ENCODE assay signal across 23 mouse cellular contexts in the genomic region with DNA sequence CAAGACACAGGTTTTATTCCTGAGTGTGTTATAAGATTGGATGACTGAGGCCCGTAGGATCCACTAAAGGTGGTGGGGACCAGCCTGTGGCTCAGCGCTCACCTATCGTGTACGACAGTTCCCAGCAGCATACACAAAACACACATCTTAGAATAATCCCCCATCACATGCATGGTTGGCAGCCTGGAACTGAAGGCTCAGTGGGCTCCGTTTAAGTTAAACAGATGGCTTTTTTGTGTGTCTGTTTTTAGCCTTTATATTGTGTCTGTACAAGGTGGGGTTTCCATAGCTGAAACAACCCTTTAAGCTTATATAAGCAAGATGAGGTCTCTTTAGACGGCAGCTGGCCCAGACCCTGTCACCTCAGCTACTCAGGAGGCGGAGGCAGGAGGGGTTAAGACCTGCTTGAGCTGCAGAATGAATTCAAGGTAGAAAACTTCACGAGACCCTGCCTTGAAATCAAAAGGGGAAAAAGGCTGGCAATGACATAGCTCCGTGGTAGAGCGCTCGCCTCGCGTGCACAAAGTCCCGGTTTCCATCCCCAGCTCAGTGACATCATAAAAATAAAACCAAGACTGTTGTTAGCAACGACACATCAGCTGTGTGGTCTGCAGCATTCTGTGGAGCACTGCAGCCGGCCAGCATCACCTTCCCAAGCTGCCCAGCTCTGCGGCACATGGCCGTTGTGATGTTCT. TPM values are rescaled to one million over a fixed set of nuclear protein-coding genes. Genes with fewer than 3 reads are reported as not detected.
DNase-seq lines count a peak whose midpoint lies in the region; ATAC-seq and TF ChIP-seq lines count a peak whose summit lies in the region.
"Had no signal": no experiment of that assay in that cellular context is flagged by ENCODE, and none has a peak within 500 bp of the region (broad histone marks: within the 10 kb centered on the region; RNA-seq: fewer than 3 reads in every experiment).

No protein-coding gene starts in this region.

- no peak for TF ChIP-seq CTCF in liver, postnatal 0 days (IDR thresholded peaks at IDR 0.05; ENCODE audit: low read depth)
- no peak for TF ChIP-seq CTCF in CH12.LX (conservative IDR thresholded peaks at IDR 0.05 in 1 of 2, IDR thresholded peaks at IDR 0.05 in 1 of 2; ENCODE audit: low read depth in 2 of 2, low read length in 2 of 2)
- TF ChIP-seq CTCF in small intestine, adult 2 months (IDR thresholded peaks at IDR 0.05; ENCODE audit: extremely low read depth, insufficient read length, insufficient replicate concordance, low read depth, low read length) = no peak

- WGBS in liver, postnatal 0 days (ENCODE audit: insufficient replicate concordance) = 77% methylated on average over 18 of the region's 18 CpGs
- 75% methylated on average over 18 of the region's 18 CpGs for WGBS in liver, embryonic 12.5 days (ENCODE audit: insufficient replicate concordance)
- 75% methylated on average over 18 of the region's 18 CpGs for WGBS in intestine, embryonic 15.5 days
- 82% methylated on average over 18 of the region's 18 CpGs for WGBS in small intestine, adult 2 months

- H3K36me3 ChIP-seq in liver, postnatal 0 days (replicated peaks; ENCODE audit: insufficient read depth, low read length) = peaks cover 9% of the 10 kb centered on the region
- no peaks in the 10 kb centered on the region for H3K36me3 ChIP-seq in liver, embryonic 12.5 days
- peaks cover 20 to 80% of the 10 kb centered on the region in 2 experiments for H3K36me3 ChIP-seq in CH12.LX (replicated peaks in 1 of 2; ENCODE audit: control insufficient read depth in 1 of 2, insufficient read depth in 1 of 2, low read length in 1 of 2)
- H3K36me3 ChIP-seq in intestine, embryonic 15.5 days = no peaks in the 10 kb centered on the region; the same call in 1 of the 2 replicates
- H3K36me3 ChIP-seq in small intestine, adult 2 months (ENCODE audit: control insufficient read depth, insufficient read depth, low read length) = peaks cover 95% of the 10 kb centered on the region
- H3K36me3 ChIP-seq: embryonic facial prominence, embryonic 15.5 days; hindbrain, embryonic 12.5 days; midbrain, embryonic 12.5 days; neural tube, embryonic 15.5 days had no signal

- intact Hi-C loops in heart, postnatal 36 days (cut with DNase I) = no loop called here

- TF ChIP-seq EP300 in liver, postnatal 0 days (IDR thresholded peaks at IDR 0.05; ENCODE audit: low read depth) = no peak
- TF ChIP-seq EP300 in CH12.LX (IDR thresholded peaks at IDR 0.05; ENCODE audit: low read length) = peak; percentile 44; the same call in 1 of the 2 replicates

- no peaks in the 10 kb centered on the region for H3K27me3 ChIP-seq in liver, postnatal 0 days (ENCODE audit: insufficient read depth, low read length)
- H3K27me3 ChIP-seq in liver, embryonic 12.5 days (replicated peaks) = no peaks in the 10 kb centered on the region
- H3K27me3 ChIP-seq in CH12.LX (replicated peaks) = no peaks in the 10 kb centered on the region
- H3K27me3 ChIP-seq in intestine, embryonic 15.5 days (replicated peaks) = no peaks in the 10 kb centered on the region
- H3K27me3 ChIP-seq in small intestine, adult 2 months (ENCODE audit: control insufficient read depth, insufficient read depth, low read length) = no peaks in the 10 kb centered on the region
- H3K27me3 ChIP-seq: embryonic facial prominence, embryonic 15.5 days; hindbrain, embryonic 12.5 days; neural tube, embryonic 15.5 days had no signal

- no peak for TF ChIP-seq POLR2A in CH12.LX (IDR thresholded peaks at IDR 0.05; ENCODE audit: low read depth, low read length)
- TF ChIP-seq POLR2A in small intestine, adult 2 months (IDR thresholded peaks at IDR 0.05; ENCODE audit: low read depth, low read length) = no peak

- ATAC-seq in liver, postnatal 0 days = no peak
- no peak for ATAC-seq in liver, embryonic 12.5 days
- no peak for ATAC-seq in intestine, embryonic 15.5 days
- ATAC-seq in megakaryocyte progenitor cell, adult 5-6 weeks (replicated peaks; ENCODE audit: poor library complexity) = no peak
- ATAC-seq: forebrain, embryonic 14.5 days; lung, postnatal 0 days had no signal

- in situ Hi-C loops in CH12.LX (cut with MboI; ENCODE audit: low pct_ligation_motif_present, low pct_unique_long_range_greater_than_20kb, low sequenced_read_pairs) = no loop called here

- H3K9ac ChIP-seq in liver, postnatal 0 days (replicated peaks) = no peak overlapping the region
- no peak overlapping the region for H3K9ac ChIP-seq in liver, embryonic 12.5 days
- H3K9ac ChIP-seq in CH12.LX (ENCODE audit: insufficient read depth, low read depth) = no peak overlapping the region
- no peak overlapping the region for H3K9ac ChIP-seq in intestine, embryonic 15.5 days
- H3K9ac ChIP-seq: embryonic facial prominence, embryonic 15.5 days; hindbrain, embryonic 12.5 days; midbrain, embryonic 12.5 days; neural tube, embryonic 15.5 days had no signal

- dilution Hi-C loops in CH12.LX (cut with MboI; ENCODE audit: extremely low pct_ligation_motif_present, extremely low pct_unique_long_range_greater_than_20kb, low sequenced_read_pairs) = no loop called here

- H3K79me2 ChIP-seq in CH12.LX (replicated peaks; ENCODE audit: control insufficient read depth, extremely low read depth, insufficient read depth, poor library complexity, severe bottlenecking) = no peaks in the 10 kb centered on the region

- TF ChIP-seq RAD21 in CH12.LX (IDR thresholded peaks at IDR 0.05; ENCODE audit: low read depth, low read length) = no peak

- no peak for DNase-seq in liver, postnatal 0 days
- peak; percentile 26 for DNase-seq in CH12.LX (ENCODE audit: extremely low read depth)
- no peak for DNase-seq in lung, postnatal 4 days
- DNase-seq in heart, postnatal 36 days = no peak
- DNase-seq: adrenal gland, postnatal 36 days; cerebellum, adult 11-12 months; cerebellum, postnatal 10 days; heart, postnatal 10 days; kidney, adult 8-10 months; kidney, postnatal 25 days; liver had no signal

- peak overlapping the region; percentile 79 for H3K27ac ChIP-seq in liver, postnatal 0 days (ENCODE audit: low read depth)
- H3K27ac ChIP-seq in liver, embryonic 12.5 days = no peak overlapping the region
- peak overlapping the region; percentile 65; the same call in 1 of the 2 replicates for H3K27ac ChIP-seq in CH12.LX (ENCODE audit: insufficient read depth, low read depth)
- H3K27ac ChIP-seq in intestine, embryonic 15.5 days = peak overlapping the region; percentile 90; the same call in 1 of the 2 replicates
- peak overlapping the region; percentile 91 for H3K27ac ChIP-seq in small intestine, adult 2 months (ENCODE audit: insufficient read depth, low read depth, low read length)
- H3K27ac ChIP-seq: embryonic facial prominence, embryonic 15.5 days; hindbrain, embryonic 12.5 days; layer of hippocampus, adult 2 months; midbrain, embryonic 12.5 days; neural tube, embryonic 15.5 days had no signal

- peaks cover 15% of the 10 kb centered on the region for H3K4me1 ChIP-seq in liver, postnatal 0 days (ENCODE audit: insufficient read depth)
- peaks cover 21% of the 10 kb centered on the region for H3K4me1 ChIP-seq in liver, embryonic 12.5 days
- H3K4me1 ChIP-seq in CH12.LX (ENCODE audit: control insufficient read depth in 1 of 2, insufficient read depth in 2 of 2) = peaks cover 51 to 88% of the 10 kb centered on the region in 2 experiments
- H3K4me1 ChIP-seq in intestine, embryonic 15.5 days (replicated peaks) = peaks cover 40% of the 10 kb centered on the region
- peaks cover 50% of the 10 kb centered on the region for H3K4me1 ChIP-seq in small intestine, adult 2 months (ENCODE audit: control insufficient read depth, insufficient read depth, insufficient read length, low read length)
- H3K4me1 ChIP-seq: hindbrain, embryonic 12.5 days; midbrain, embryonic 12.5 days; neural tube, embryonic 15.5 days had no signal

- H3K4me2 ChIP-seq in liver, postnatal 0 days (ENCODE audit: low read depth, low read length) = no peak overlapping the region
- H3K4me2 ChIP-seq in liver, embryonic 12.5 days = no peak overlapping the region
- H3K4me2 ChIP-seq in CH12.LX (ENCODE audit: insufficient read depth, low read depth, poor library complexity, severe bottlenecking) = no peak overlapping the region
- no peak overlapping the region for H3K4me2 ChIP-seq in intestine, embryonic 15.5 days (replicated peaks)
- H3K4me2 ChIP-seq: embryonic facial prominence, embryonic 15.5 days; heart, embryonic 11.5 days; hindbrain, embryonic 12.5 days; midbrain, embryonic 12.5 days; neural tube, embryonic 15.5 days had no signal

- no peaks in the 10 kb centered on the region for H3K9me3 ChIP-seq in liver, postnatal 0 days (ENCODE audit: low read length)
- H3K9me3 ChIP-seq in liver, embryonic 12.5 days (replicated peaks) = no peaks in the 10 kb centered on the region
- no peaks in the 10 kb centered on the region for H3K9me3 ChIP-seq in CH12.LX (replicated peaks; ENCODE audit: low read length)
- no peaks in the 10 kb centered on the region for H3K9me3 ChIP-seq in intestine, embryonic 15.5 days
- H3K9me3 ChIP-seq: embryonic facial prominence, embryonic 15.5 days; hindbrain, embryonic 12.5 days; midbrain, embryonic 12.5 days; neural tube, embryonic 15.5 days had no signal

- no peak overlapping the region for H3K4me3 ChIP-seq in liver, postnatal 0 days (ENCODE audit: low read depth, low read length)
- no peak overlapping the region for H3K4me3 ChIP-seq in liver, embryonic 12.5 days
- H3K4me3 ChIP-seq in CH12.LX (replicated peaks in 1 of 3; ENCODE audit: low read depth in 2 of 3, low read length in 2 of 3, poor library complexity in 1 of 3) = no peak overlapping the region
- H3K4me3 ChIP-seq in intestine, embryonic 15.5 days (replicated peaks) = no peak overlapping the region
- H3K4me3 ChIP-seq in small intestine, adult 2 months (ENCODE audit: low read depth, low read length) = no peak overlapping the region
- H3K4me3 ChIP-seq: embryonic facial prominence, embryonic 15.5 days; hindbrain, embryonic 12.5 days; layer of hippocampus, adult 2 months; midbrain, embryonic 12.5 days; neural tube, embryonic 15.5 days had no signal

TF ChIP-seq in CH12.LX, 34 proteins besides CTCF, POLR2A, EP300 and RAD21:
- TF ChIP-seq UBTF (IDR thresholded peaks at IDR 0.05; ENCODE audit: low read depth, low read length) (no peak), MEF2A (IDR thresholded peaks at IDR 0.05; ENCODE audit: borderline replicate concordance, low read depth, low read length) (peak; percentile 47; the same call in 1 of the 2 replicates)

RNA-seq across cellular contexts. Expression of gene Irf8, which starts 10.0 kb away (rescaled TPM):
- 28.3 and 31.8 TPM in 2 replicates for polyA plus RNA-seq in liver, postnatal 0 days (2015; fragmentation: Nextera tagmentation; extraction: Ambion mirVana)
- polyA plus RNA-seq in liver, embryonic 12.5 days (2016; fragmentation: Nextera tagmentation; extraction: Ambion mirVana) = 10.6 TPM in 2 replicates
- total RNA-seq in CH12.LX (2012; rRNA removed) (16.3 and 17.7 TPM in 2 replicates), CH12.LX (2014; rRNA removed) (11.2 and 13.3 TPM in 2 replicates)
- polyA plus RNA-seq in CH12.LX (2012; ENCODE audit: insufficient read length, low read depth) = 34.3 and 37.4 TPM in 2 replicates
- polyA plus RNA-seq in intestine, embryonic 15.5 days (2015; fragmentation: Nextera tagmentation; extraction: Ambion mirVana) = 41.9 and 46.6 TPM in 2 replicates
- 48.7 and 124 TPM in 2 replicates for polyA plus RNA-seq in small intestine, adult 2 months (2012; rRNA removed)
- 1 to 10 TPM; 3.9 to 5.6 TPM for total RNA-seq in heart, postnatal 36 days (2021)
- total RNA-seq in megakaryocyte progenitor cell, adult 5-6 weeks (2015) = 80.9 and 119 TPM in 2 replicates
- 154 and 205 TPM in 2 replicates for total RNA-seq in megakaryocyte progenitor cell, adult 5-6 weeks (2017)
